Mouse (Mus musculus) megakaryocyte, adult 5-6 weeks (primary cell): ENCODE results near the gene Ralgps1. TPM values are rescaled to one million over a fixed set of nuclear protein-coding genes. Genes with fewer than 3 reads are reported as not detected.
A peak's percentile ranks its signal among the peaks of the same experiment; 100 is the strongest.

ENCODE experiments used
- ATAC-seq: 2 replicates; pipeline ENCODE4 v1.8.0; 2016; ENCODE audit warnings: mild to moderate bottlenecking, inconsistent platforms; ENCODE audit not compliant: poor library complexity, severe bottlenecking
- total RNA-seq, 2 experiments: library from RNA; stranded (forward) in 1 of 2; stranded (reverse) in 1 of 2; fragments of 153-499, 151-499 nt in 1 of 2; fragments of 221-1000, 200-1000 nt in 1 of 2; gene quantifications; 2 replicates each; pipeline versions ENCODE4 v1.2.3 to v1.2.4; 2015 to 2017

Ralgps1 gene
- total RNA-seq, 2 experiments from 2014 or later: 2.0 to 6.2 TPM

GRCm38 (mm10) chr2:33288837-33289236 is 82.4 kb downstream of the Ralgps1 start:
- ATAC-seq: no peak

GRCm38 (mm10) chr2:33283674-33284073 is 87.6 kb downstream of the Ralgps1 start:
- no peak for ATAC-seq

GRCm38 (mm10) chr2:33282877-33283276 is 88.4 kb downstream of the Ralgps1 start:
- ATAC-seq: no peak; the same call in 1 of the 2 replicates

- no peak for ATAC-seq
These were observed 89.5 kb downstream of the Ralgps1 start for GRCm38 (mm10) chr2:33281807-33282206.

DNA sequence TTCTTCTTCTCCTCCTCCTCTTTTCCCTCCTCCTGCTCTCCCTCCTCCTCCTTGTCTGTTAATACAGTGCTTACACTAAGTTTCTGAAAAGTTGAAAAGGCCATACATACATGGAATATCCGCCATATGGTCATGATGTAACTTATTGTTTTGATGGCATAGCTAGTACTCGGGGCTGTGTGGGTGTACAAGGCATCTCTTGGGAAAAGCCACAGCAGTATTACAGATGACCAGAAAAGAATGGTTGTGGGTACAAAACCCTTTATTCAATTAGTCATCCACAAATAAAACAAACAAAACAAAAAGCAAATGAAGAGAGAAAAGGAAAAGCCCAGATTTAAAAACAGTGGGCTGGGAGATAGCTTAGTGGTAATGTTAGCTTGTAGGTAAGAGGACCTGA is 90.8 kb downstream of the Ralgps1 start:
- no peak for ATAC-seq

DNA sequence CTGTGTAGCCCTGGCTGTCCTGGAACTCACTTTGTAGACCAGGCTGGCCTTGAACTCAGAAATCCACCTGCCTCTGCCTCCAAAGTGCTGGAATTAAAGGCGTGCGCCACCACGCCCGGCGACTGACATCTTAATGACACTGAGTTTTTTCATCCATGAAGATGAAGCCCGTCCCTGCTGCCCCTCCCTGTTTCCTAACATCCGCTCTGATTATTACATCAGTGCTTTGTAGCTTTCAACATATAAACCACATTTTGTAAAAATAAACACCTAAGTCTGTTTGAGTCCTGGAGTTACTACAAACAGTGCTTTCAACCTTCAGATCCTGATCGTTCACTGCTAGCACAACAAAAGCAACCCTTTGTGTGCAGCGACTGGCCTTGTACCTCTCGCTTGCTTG is 91.5 kb downstream of the Ralgps1 start:
- ATAC-seq: peak; percentile 92

GRCm38 (mm10) chr2:33274719-33275490 is 96.4 kb downstream of the Ralgps1 start:
- no peak for ATAC-seq

DNA sequence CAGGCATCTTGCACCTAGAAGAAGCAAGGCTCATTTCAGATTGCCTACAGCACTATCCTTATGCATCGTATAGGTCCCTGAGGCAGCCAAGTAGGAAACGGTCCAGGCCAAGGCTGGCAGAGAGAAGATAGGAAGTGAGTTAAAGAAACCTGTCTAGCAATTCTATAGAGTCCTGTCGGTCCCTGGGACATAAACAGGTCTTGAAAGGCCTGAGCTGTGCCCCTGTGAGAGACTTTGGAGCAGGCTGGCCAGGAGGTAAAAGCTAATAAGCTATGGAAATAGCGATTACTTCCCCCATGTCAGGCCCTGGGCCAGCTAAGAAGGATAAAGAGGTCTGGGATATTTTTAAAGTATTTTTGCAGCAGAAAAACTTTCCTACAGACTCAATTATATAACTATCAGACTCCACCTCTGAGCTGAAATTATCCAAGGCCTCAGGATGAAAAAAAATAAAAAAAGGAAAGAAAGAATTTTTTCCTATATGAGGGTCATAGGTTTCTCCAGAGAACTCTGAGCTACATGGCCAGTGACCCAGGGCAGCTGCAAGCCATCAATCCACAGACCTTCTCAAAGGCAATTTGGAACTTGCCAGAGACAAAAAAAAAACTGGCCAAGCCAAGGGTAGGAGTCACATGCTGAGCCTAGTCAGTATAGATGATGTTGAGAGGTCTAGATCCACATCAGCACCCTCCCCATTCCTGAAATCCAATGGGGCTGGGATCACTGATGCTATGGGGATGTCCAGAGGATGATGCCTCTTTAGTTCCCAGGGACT is 98.4 kb downstream of the Ralgps1 start:
- no peak for ATAC-seq

GRCm38 (mm10) chr2:33271511-33271910 is 99.8 kb downstream of the Ralgps1 start:
- no peak for ATAC-seq

DNA sequence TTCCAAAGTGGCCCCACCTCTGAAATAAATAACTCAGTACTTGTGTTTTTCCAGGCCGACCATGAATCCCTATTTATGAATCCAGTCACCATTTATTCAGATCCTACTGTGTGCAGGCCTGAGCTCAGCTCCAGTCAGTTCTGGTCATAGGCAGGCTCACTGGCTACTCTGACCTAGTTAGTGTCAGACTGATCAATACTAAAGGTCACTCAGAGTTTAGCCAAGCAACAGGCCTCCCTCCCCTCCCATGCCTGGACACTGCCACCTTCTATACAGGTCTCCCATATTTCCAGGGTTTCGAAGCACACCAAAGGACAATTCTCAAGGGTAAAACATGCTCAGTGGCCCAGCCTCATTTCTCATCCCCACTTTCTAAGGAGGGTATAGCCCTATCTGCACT is 100.7 kb downstream of the Ralgps1 start:
- no peak for ATAC-seq

DNA sequence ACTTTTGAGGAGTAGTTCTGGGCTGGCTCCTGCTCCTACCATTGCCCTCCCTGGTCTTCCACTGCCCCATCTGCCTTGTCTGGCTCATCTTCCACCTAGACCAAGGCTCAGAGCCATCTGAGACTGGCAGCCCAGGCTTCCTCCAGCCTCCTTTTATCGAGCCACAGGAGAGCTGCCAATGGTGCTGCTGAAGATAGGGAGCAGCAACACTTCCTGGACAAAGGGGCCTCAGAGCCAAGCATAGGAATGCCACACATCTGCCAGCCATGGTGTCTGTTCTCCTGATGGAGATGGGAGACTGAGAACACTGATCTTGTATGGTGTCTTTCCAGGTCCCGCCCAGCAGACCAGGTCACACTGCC is 102.2 kb downstream of the Ralgps1 start:
- no peak for ATAC-seq

DNA sequence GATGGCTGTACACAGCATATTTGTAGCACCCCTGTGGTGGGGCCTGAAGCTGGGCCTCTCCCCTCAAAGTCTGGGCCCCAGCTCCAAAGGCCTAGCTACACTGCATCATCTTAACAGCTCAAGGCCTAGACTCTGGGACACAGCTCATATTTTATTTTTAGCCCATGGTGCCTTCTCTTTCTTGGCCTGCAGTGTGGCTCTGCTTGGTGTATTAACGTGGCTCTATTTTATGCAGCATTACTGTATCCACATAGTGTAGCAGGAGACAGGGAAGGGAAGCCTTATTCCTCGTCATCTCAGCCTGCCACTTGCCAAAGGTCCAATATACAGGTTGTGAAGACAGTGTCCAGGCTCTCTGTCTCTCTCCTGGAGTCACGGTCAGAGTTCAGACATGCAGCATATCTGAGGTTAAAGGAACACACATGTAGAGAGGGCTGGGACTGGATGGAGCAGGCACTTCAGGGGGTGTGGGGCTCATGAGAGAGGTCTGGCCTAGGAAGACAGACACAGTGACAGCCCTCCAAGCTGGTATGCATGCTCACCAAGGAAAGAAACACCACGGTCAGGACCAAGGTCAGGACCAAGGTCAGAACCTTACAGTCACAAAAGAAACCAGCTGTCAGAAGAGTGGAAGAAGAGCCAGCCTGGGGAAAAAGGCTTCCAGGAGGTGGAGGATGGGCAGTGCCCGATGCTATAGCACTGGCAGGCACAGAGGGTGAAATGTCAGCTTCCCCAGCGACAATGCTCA is 102.7 kb downstream of the Ralgps1 start:
- no peak for ATAC-seq

GRCm38 (mm10) chr2:33267075-33267474 is 104.2 kb downstream of the Ralgps1 start:
- no peak for ATAC-seq

- ATAC-seq: no peak
These were observed 105.5 kb downstream of the Ralgps1 start for GRCm38 (mm10) chr2:33265793-33266192.

DNA sequence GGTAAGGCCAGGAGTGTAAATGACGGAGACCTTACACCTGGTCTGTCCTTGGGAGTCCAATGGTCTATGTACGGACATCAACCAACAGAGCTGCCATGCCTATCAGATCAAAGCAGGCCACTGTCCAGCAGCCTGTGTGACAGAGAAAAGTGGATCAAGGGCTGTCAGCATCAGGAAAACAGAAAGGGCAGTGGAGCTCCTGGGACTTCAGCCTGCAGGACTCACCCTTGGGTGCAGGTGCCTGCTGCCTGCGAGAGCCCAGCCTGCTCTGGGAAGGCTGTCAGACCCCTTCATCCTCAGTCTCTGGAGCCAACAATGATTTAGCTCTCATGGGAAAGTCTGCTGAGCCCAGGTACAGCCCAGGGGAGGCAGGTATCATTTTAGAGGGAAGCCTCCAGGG is 109.8 kb downstream of the Ralgps1 start:
- ATAC-seq: no peak

DNA sequence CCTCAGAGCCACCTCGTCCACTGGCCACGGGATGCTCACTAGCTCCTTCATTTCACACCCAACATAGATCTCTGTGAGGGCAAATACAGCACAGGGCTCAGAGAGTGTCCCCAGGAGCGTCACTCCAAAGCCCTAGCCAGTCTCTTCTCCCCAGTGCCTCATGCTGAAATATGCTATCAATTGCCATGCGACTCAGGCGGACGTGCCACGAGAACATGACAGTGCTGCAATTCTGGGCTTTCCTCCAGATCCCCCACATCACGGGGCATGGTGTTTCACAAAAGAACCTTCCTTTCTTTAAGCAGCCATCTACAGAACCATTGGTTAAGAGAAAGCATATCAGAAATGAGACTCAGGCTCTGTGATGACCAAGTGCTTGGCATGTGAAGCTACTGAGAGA is 110.5 kb downstream of the Ralgps1 start:
- no peak for ATAC-seq

- ATAC-seq: peak; percentile 97
These were observed 114.3 kb downstream of the Ralgps1 start for GRCm38 (mm10) chr2:33256769-33257537.

- ATAC-seq: no peak
These were observed 116.8 kb downstream of the Ralgps1 start for GRCm38 (mm10) chr2:33254318-33254985.

DNA sequence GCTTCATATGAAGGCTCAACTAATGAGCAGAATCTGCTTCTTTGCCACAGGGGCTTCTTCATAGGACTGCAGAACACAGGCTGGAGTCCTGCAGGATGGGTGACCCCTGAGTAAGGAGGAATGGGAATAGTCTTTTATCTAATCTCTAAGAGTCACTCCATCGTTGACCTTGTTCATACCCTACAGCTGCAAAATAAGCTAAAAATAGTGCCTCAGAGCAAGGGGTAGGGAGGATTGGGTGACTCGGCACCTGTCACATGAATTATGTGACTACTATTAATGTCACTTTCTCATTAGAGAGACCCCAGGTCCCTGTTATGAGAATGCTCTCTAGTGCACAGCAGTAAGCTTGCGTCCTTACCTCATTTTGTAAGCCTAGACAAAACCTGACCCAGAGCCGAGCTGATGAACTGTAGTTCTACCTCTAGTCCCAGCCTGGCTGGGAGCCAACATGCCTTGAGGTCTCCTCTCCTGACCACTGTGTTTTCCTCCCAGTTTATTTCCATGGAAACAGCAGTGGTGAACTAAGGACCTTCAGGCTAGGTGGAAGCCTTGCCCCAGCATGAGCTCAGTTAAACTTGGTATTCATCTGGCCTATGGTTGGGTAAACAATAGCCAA is 117.6 kb downstream of the Ralgps1 start:
- ATAC-seq: no peak

DNA sequence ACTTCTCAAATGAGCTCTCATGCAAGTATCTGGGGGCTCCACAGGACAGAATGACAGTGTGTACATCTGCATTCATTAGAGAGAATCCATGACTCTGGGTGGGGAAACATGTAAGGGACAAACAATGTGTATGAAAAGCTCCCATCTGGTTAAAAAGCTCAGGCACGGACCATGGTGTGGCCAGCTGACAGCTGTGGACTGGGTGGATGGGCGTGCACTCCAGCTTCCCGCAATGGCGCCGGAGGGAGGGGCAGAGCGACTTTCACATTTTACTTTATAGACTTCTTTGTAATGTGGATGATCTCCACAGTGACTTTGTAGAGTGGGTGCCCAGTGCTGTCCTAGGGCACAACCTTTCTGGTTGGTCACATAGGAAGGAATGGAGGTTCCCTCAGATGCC is 118.5 kb downstream of the Ralgps1 start:
- no peak for ATAC-seq
